In genomic region chr2:30161809-30162208, GRCm38 (mm10) we compare ENCODE assay signal across 8 mouse cellular contexts. TPM values are rescaled to one million over a fixed set of nuclear protein-coding genes. Genes with fewer than 3 reads are reported as not detected.
A peak's percentile ranks its signal among the peaks of the same experiment; 100 is the strongest.
DNase-seq lines count a peak whose midpoint lies in the region; ATAC-seq lines count a peak whose summit lies in the region.

No protein-coding gene starts in this region.

- no peak overlapping the region for H3K4me2 ChIP-seq in forebrain, embryonic 16.5 days (ENCODE audit: low read length)

- no peaks in the 10 kb centered on the region for H3K36me3 ChIP-seq in forebrain, embryonic 16.5 days (ENCODE audit: control insufficient read depth, insufficient read depth)

- intact Hi-C loops in heart, postnatal 36 days (cut with DNase I): loop anchor here (2.0 to 5.0 kb wide), 2 partner anchors 33 to 120 kb away; no protein-coding TSS in a partner anchor

- no peaks in the 10 kb centered on the region for H3K4me1 ChIP-seq in forebrain, embryonic 16.5 days (replicated peaks; ENCODE audit: control insufficient read depth, insufficient read depth, low read length)

- ATAC-seq in inflammation-experienced regulatory T-cells, adult 6 months: peak; percentile 41
- ATAC-seq in forebrain, embryonic 16.5 days: no peak

- H3K4me3 ChIP-seq in forebrain, embryonic 16.5 days (replicated peaks; ENCODE audit: low read length): no peak overlapping the region

- H3K27me3 ChIP-seq in forebrain, embryonic 16.5 days (replicated peaks; ENCODE audit: control insufficient read depth, insufficient read depth, low read length): no peaks in the 10 kb centered on the region

- DNase-seq in heart, postnatal 4 days: peak; percentile 50
- no peak for DNase-seq in heart, postnatal 36 days
- peak; percentile 64 for DNase-seq in A20 (ENCODE audit: low read depth, low spot score)
- peak; percentile 80 for DNase-seq in NIH3T3 (ENCODE audit: low read depth)
- no peak for DNase-seq in frontal cortex, postnatal 10 days (ENCODE audit: low spot score in 2 of 2)
- no peak for DNase-seq in layer of hippocampus, postnatal 36 days

- no peak overlapping the region for H3K27ac ChIP-seq in forebrain, embryonic 16.5 days (ENCODE audit: low read length)

- H3K9ac ChIP-seq in forebrain, embryonic 16.5 days (replicated peaks; ENCODE audit: low read depth, low read length): no peak overlapping the region

- H3K9me3 ChIP-seq in forebrain, embryonic 16.5 days (ENCODE audit: control insufficient read depth, low read length): peaks cover 4% of the 10 kb centered on the region; the same call in 1 of the 2 replicates

RNA-seq across cellular contexts. Expression of gene Endog, which starts 9.5 kb away (rescaled TPM):
- 10 to 100 TPM; 44.4 to 48.9 TPM for total RNA-seq in heart, postnatal 4 days (2021)
- total RNA-seq in heart, postnatal 36 days (2021): 10 to 100 TPM; 91.8 to 92.4 TPM
- polyA plus RNA-seq in inflammation-experienced regulatory T-cells, adult 6 months (2017; shearing (Covaris generic)): 1 to 10 TPM; 1.5 to 3.4 (median 3.4) TPM
- 10 to 100 TPM; 21.3 to 21.9 TPM for total RNA-seq in layer of hippocampus, postnatal 36 days (2021)
- polyA plus RNA-seq in forebrain, embryonic 16.5 days (2015; fragmentation: Nextera tagmentation; extraction: Ambion mirVana): 10.7 and 13.3 TPM in 2 replicates

RNA-seq across cellular contexts. Expression of gene Spout1, which starts 16.4 kb away (rescaled TPM):
- 10 to 100 TPM in 1 of 2 experiments, 1 to 10 TPM in 1; 8.4 to 10.7 TPM for total RNA-seq in heart, postnatal 4 days (2021)
- 1 to 10 TPM; 5.8 to 6.0 TPM for total RNA-seq in heart, postnatal 36 days (2021)
- polyA plus RNA-seq in inflammation-experienced regulatory T-cells, adult 6 months (2017; shearing (Covaris generic)): 10 to 100 TPM; 22.8 to 37.1 (median 34.9) TPM
- 10 to 100 TPM; 34.5 to 37.2 TPM for total RNA-seq in layer of hippocampus, postnatal 36 days (2021)
- 63.8 and 65.9 TPM in 2 replicates for polyA plus RNA-seq in forebrain, embryonic 16.5 days (2015; fragmentation: Nextera tagmentation; extraction: Ambion mirVana)

RNA-seq across cellular contexts. Expression of gene Tbc1d13, which starts 28.3 kb away (rescaled TPM):
- 10 to 100 TPM; 23.9 to 27.4 TPM for total RNA-seq in heart, postnatal 4 days (2021)
- 10 to 100 TPM; 17.5 to 18.0 TPM for total RNA-seq in heart, postnatal 36 days (2021)
- polyA plus RNA-seq in inflammation-experienced regulatory T-cells, adult 6 months (2017; shearing (Covaris generic)): 1 to 10 TPM; 6.5 to 9.0 (median 8.8) TPM
- 10 to 100 TPM; 58.5 to 61.7 TPM for total RNA-seq in layer of hippocampus, postnatal 36 days (2021)
- polyA plus RNA-seq in forebrain, embryonic 16.5 days (2015; fragmentation: Nextera tagmentation; extraction: Ambion mirVana): 10.5 and 12.7 TPM in 2 replicates

RNA-seq across cellular contexts. Expression of gene Zer1, which starts 37.4 kb away (rescaled TPM):
- 10 to 100 TPM; 24.3 to 24.9 TPM for total RNA-seq in heart, postnatal 4 days (2021)
- total RNA-seq in heart, postnatal 36 days (2021): 10 to 100 TPM; 24.3 to 27.3 TPM
- 10 to 100 TPM in 2 of 3 experiments, 1 to 10 TPM in 1; 9.1 to 29.1 (median 14.0) TPM for polyA plus RNA-seq in inflammation-experienced regulatory T-cells, adult 6 months (2017; shearing (Covaris generic))
- 100 to 1,000 TPM; 189 to 198 TPM for total RNA-seq in layer of hippocampus, postnatal 36 days (2021)
- 10.9 and 16.5 TPM in 2 replicates for polyA plus RNA-seq in forebrain, embryonic 16.5 days (2015; fragmentation: Nextera tagmentation; extraction: Ambion mirVana)

RNA-seq across cellular contexts. Expression of gene Kyat1, which starts 43.8 kb away (rescaled TPM):
- 10 to 100 TPM; 33.3 to 35.3 TPM for total RNA-seq in heart, postnatal 4 days (2021)
- total RNA-seq in heart, postnatal 36 days (2021): 10 to 100 TPM; 40.9 to 42.8 TPM
- polyA plus RNA-seq in inflammation-experienced regulatory T-cells, adult 6 months (2017; shearing (Covaris generic)): 1 to 10 TPM; 6.0 to 8.8 (median 8.2) TPM
- total RNA-seq in layer of hippocampus, postnatal 36 days (2021): 10 to 100 TPM; 16.0 to 16.2 TPM
- polyA plus RNA-seq in forebrain, embryonic 16.5 days (2015; fragmentation: Nextera tagmentation; extraction: Ambion mirVana): 15.4 and 16.3 TPM in 2 replicates

Comparison
In these comparisons a context has a peak if more than half of its experiments do, and no peak if none do; other contexts are left out.
1. DNase-seq: peak in heart, postnatal 4 days (single experiment), A20 (single experiment) and NIH3T3 (single experiment); none in heart, postnatal 36 days (0 of 2), frontal cortex, postnatal 10 days (0 of 2) and layer of hippocampus, postnatal 36 days (0 of 2).